Mouse (Mus musculus): ENCODE results near the gene Nrk.

Nrk gene

GRCm38 (mm10) chrX:138914041-138914776 is at the start of gene Nrk:
Nrk (plus strand) TSS chrX:138914430.
- no peak for DNase-seq (ENCODE audit: low read depth)

GRCm38 (mm10) chrX:138913366-138913765 is 864 bp upstream of the Nrk start:
- no peak for DNase-seq (ENCODE audit: low read depth)

- no peak for DNase-seq (ENCODE audit: low read depth)
These were observed 516 bp downstream of the Nrk start for GRCm38 (mm10) chrX:138914777-138915114.

- DNase-seq (ENCODE audit: low read depth) = no peak
These were observed 4.8 kb downstream of the Nrk start for GRCm38 (mm10) chrX:138919030-138919429.

- DNase-seq (ENCODE audit: low read depth) = no peak
These were observed 29.7 kb downstream of the Nrk start for GRCm38 (mm10) chrX:138943905-138944304.

- DNase-seq (ENCODE audit: low read depth) = no peak
These were observed 46.5 kb downstream of the Nrk start for GRCm38 (mm10) chrX:138960713-138961112.

- no peak for DNase-seq (ENCODE audit: low read depth)
These were observed 64.3 kb downstream of the Nrk start for GRCm38 (mm10) chrX:138978501-138978900.

- no peak for DNase-seq (ENCODE audit: low read depth)
These were observed 65.0 kb downstream of the Nrk start for GRCm38 (mm10) chrX:138979249-138979648.

GRCm38 (mm10) chrX:139014524-139014923 is 100.3 kb downstream of the Nrk start:
- no peak for DNase-seq (ENCODE audit: low read depth)

GRCm38 (mm10) chrX:139016540-139016939 is 102.3 kb downstream of the Nrk start:
- DNase-seq (ENCODE audit: low read depth) = no peak

GRCm38 (mm10) chrX:139026532-139027097 is 112.4 kb downstream of the Nrk start:
- no peak for DNase-seq (ENCODE audit: low read depth)

GRCm38 (mm10) chrX:139027296-139027695 is 113.1 kb downstream of the Nrk start:
- DNase-seq (ENCODE audit: low read depth) = no peak

GRCm38 (mm10) chrX:139027909-139028308 is 113.7 kb downstream of the Nrk start:
- DNase-seq (ENCODE audit: low read depth) = no peak

- DNase-seq (ENCODE audit: low read depth) = no peak
These were observed 123.4 kb downstream of the Nrk start for GRCm38 (mm10) chrX:139037666-139038065.

- DNase-seq (ENCODE audit: low read depth) = no peak
These were observed 125.1 kb downstream of the Nrk start for GRCm38 (mm10) chrX:139039314-139039713.

GRCm38 (mm10) chrX:139041148-139041547 is 126.9 kb downstream of the Nrk start:
- DNase-seq (ENCODE audit: low read depth) = no peak

GRCm38 (mm10) chrX:139051976-139052375 is 137.7 kb downstream of the Nrk start:
- no peak for DNase-seq (ENCODE audit: low read depth)

GRCm38 (mm10) chrX:139053149-139053548 is 138.9 kb downstream of the Nrk start:
- no peak for DNase-seq (ENCODE audit: low read depth)
